Mouse (Mus musculus): Measurements from ENCODE around the gene Sh3kbp1. TPM values are rescaled to one million over a fixed set of nuclear protein-coding genes. Genes with fewer than 3 reads are reported as not detected.

Sh3kbp1 gene
- total RNA-seq, 1 experiment from 2014 or later: 52.2 TPM

DNA sequence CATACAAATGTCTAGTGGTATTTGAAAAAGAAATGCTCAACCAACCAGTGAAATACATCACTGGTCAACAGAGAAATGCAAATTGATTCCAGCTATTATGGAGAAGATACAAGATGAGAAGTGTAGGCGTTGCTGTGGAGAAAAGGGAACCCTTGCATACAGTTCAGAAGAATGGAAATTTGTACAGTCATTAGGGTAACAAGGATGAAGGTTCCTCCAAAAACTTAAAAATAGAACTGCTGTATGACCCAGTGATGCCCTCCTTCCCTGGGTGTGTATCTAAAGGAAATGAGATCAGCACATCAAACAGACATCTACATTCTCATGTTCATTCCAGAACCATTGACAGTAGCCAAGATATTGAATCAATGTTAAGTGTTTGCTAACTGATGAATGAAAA is 110.3 kb downstream of the Sh3kbp1 start:
- no peak for DNase-seq

DNA sequence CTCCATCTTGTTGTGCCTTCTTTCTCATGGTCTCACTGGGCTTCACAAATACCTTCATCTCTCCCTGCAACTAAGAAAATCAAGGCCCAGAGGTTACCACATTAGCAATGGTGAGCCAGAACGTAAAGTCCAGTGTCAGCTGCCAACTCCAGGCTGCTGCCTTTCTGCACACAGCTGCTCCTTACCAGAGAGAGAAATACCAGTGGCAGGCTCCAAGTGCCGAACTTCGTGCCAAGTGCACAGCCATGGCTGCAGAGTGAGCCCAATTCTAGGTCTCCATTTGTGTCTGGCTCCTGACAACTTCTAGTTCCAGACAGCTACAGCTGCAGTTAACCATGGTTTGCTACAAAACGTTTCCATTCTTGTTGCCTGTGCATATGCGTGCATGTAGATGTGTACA is 117.0 kb downstream of the Sh3kbp1 start:
- peak; percentile 31 for DNase-seq

DNA sequence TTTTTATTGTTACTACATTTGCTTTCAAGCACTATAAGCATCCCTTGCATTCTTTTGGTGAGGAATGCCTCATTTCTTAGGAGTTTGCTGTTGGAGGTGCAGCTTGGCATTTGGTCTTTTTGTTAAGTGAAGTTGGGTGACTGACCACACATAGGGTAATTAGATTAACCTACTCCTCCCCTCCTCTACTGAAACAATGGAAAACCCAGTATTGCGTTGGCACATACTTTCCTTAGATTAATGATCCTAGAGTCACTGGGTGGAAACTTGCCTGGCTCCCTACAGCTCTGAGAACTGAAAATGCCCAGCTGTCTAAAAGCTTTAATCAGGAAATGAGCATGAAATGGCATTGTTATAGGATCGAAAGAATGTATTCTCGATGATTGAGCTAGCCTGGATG is 117.5 kb downstream of the Sh3kbp1 start:
- DNase-seq: no peak

DNA sequence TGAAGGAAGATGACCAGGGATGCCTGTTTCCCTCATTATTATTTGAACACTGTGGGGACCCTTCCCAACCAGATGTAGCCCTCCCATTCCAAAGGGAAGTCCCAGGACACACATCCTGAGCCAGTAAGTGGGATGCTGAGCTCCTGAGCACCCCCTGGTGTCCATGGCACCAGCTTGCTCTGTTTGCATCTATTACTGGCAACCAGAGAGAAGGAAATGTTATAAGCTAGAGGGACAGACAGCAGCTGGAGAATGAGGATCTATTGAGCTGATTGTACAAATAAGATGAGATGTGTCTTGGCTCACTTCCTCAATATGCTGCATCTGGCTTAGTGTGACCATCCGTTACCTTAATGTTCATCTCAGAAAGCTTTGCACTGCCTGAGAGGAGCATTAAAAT is 124.8 kb downstream of the Sh3kbp1 start:
- peak; percentile 32 for DNase-seq

DNA sequence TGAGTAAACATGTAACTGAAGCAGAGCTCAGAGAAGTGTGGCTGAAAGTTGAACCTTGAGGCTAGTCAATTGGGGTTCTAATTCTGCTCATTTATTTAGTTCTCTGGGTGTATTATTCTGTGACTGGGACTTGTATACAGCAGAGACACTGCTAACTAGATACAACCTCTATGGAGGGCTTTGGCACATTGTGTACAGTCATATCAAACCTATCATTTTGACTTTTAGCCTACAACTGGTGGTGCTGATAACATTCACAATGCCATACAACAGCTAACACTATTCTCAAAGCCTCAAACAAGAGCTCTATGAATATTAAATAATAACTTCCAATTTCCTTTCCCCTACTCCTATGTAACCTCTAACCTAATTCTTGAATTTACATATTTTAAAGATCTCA is 129.2 kb downstream of the Sh3kbp1 start:
- DNase-seq: no peak

DNA sequence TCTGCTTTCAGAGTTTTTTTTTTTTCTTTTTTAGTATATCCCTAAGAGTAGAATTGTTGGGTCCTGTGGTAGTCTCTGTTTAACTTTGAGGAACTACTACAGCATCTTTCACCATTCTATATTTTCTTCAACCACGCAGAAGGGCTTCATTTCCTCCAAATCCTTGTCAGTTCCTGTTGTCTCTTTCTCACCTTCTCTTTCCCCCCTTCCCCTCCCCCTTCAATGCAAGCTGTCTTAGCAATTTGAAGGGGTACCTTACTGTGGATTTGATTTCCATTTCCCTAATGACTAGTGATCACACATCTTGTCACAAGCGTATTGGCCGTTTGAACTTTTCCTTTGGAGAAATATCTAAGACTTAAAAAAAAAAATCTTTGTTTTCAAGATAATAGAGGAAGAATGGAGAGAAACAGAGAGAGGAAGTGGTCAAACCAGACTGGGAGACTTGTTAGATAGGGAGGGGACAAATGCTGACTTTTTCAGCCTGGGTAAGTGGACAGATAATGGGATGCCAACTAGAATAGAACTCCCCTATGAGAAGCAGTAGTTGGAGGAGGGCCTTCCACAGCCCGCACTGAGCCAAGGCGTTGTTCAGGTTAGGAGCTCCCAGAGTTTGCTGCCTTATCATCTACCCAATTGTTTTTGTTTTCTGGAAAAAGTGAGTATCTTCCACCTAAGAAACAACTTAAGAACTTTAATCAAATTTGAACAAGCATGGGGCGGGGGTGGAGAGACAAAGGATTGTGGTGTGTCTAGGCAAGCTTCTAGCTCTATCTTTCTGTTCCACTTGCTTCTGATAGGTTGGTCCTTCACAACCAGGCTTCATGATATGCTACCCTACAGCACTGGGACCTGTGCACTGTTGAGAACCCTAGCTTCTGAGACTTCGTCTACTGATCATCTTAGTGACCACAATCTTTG is 130.1 kb downstream of the Sh3kbp1 start:
- no peak for DNase-seq

DNA sequence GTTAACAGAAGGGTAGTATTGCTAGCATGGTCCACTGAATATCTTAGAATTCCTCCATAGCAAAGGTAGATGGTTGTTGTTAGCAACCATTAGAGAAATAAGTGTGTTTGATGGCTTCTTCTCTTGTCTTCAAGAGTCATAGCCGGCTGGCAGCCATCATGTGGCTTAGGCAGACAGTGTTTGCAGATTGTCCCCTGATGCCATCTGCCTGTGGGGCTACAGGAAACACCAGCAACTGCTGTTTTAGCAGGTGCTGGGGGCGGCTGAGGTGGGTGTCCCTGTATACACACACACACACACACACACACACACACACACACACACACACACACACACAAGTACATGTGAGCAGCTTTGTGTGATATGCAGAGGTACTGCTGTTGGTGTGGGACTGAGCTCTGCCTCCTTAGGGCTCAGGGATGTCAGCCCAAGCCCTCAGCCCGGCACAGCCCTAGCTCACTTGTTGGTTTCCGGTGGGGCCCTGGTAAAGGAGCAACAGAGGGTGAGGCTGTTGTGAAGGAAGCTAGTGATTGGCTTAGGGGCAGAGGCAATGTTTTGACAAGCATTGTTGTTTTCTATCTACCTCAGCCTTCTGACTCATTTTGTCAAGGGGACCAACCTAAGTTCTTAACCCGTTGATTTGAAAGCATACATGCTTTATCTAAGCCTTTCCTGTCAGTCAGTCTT is 130.9 kb downstream of the Sh3kbp1 start:
- DNase-seq: peak; percentile 14

DNA sequence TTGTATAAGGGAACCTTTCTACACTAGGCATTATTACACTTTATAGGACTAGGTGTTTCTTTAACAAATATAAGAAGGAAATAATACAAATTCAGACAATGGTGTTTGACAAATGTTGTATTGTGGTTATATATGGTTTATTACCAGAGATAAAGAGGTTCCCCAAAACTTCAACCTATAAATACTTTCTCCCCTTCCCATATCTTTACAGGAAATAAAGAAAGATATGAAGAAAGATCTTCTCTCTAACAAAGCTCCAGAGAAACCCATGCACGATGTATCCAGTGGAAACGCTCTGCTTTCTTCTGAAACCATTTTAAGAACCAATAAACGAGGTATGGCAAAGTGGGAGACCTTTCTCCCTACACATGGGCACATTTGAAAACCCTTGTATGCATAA is 136.7 kb downstream of the Sh3kbp1 start:
- DNase-seq: no peak

DNA sequence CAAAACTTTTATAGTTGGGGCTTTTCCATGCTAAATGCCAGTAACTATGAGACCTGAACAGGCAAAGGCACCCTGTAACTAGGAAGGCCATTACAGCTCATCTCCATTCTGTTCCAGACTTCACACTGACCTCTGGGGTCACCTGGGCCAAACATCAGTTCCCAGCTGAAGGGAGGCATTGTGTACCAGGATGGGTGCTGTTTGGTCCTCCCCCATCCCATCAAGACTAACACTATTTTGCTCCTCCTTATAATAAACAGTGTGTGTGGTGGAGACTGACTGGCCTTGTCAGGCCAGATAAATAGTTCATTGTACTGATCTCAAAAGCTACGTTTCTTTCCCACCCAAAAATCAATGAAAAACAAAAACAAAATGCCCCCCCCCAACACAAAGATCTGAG is 138.8 kb downstream of the Sh3kbp1 start:
- DNase-seq: no peak

DNA sequence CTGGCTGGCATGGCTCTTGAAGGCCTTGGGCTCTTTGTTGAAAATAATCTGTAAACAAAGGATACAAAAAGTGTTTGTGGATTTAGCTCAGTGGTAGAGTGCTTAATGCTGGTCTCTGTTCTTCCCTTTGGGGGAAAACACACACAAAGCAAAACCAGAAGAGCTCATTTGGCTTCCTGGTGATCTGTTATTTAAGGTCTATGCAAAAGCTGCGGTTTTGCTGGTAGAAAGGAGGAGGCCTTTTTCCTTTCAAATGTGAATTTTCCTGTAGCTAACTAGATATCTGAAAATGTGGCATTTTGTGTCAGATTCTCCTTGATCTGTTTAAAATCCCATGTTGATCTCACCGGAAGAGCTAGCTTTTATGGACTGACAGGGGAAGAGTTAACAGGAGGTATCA is 141.9 kb downstream of the Sh3kbp1 start:
- DNase-seq: no peak

DNA sequence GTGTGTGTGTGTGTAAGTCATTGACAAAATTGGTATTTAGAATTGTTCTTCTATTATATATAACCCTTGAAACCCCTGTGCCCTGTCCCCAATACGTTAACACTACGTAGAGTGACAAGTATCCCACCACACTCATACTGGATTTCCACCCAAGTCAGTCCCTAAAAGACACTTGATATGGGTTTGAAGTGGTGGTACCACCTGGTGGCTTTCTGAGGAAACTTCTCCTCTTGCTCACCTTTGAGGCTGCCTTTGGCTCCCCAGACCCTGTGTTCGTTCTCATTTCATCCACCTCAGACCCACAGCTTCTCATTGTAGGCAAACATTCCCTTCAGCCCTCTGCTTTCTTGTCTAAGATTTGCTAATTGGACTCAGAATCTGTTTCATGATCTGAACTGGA is 142.7 kb downstream of the Sh3kbp1 start:
- no peak for DNase-seq

DNA sequence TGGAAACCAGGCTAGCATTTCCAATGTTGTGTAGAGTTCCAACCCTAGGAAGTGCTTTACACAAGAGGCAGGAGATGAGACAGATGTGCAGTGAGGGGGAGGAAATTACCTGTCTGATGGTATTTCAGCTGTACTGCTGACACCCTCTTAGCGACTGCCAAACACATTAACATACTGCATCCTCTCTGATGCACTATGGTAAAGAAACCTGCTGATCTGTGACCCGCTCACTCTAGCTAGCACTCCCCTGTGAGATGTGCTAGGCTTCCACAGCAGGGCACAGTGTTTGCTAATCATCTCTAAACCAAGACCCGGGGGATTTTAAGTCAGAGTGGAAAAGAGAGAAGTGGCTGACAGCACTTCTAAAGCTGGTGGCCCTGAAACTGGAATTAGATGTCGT is 145.1 kb downstream of the Sh3kbp1 start:
- no peak for DNase-seq

DNA sequence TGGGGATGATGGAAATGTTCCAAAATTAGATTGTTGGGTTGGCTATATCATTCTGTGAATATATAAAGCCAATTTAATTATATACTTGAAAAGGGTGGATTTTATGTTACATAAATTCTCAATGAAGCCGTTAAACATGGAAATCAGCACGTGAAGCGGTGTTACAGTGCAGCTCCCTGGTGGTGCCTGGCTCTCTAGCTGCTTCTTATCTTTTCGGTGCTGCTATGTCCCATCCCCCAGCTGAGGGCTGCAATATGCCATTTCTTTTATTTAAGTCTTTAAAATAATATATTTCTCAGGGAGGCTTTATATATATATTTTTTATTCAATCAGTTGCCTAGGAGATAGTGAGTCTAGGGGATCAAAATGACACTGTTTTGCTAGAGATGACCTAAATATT is 148.0 kb downstream of the Sh3kbp1 start:
- DNase-seq: no peak

DNA sequence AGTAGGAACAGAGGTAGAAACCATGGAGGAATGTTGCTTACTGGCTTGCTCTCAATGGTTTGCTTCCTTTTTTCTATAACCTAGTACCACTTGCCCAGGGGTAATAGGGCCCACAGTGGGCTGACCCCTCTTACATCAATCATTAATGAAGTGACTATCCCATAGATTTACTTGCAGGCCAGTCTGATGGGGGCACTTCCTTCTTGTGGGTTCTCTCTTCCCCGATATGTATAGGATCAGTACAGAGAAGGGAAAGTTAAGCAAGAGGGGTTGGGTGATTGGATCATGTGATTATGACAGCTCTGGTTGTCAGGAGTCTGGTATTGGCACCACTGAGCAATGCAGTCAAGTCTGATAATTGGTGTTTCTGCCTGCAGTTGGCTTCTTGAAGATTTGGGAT is 151.7 kb downstream of the Sh3kbp1 start:
- DNase-seq: no peak

DNA sequence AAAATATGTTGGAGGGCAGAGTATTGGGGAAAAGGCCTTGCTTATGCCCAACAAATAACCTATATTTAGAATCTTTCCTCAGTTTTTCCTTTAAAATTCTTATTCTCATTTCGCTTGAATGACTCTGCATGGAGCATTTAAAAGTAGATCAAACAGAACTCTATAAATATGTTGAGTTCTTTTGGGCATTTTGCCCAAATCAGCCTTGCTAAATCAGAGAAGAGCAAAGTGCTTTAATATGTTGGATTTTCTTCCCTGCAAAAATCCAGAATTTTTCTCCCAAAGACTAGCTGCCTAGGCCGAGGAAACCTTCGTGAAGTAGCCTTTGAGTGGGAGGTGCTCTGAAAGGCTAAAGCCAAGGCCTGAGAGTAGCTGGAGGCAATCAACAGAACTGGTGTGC is 163.4 kb downstream of the Sh3kbp1 start:
- no peak for DNase-seq

DNA sequence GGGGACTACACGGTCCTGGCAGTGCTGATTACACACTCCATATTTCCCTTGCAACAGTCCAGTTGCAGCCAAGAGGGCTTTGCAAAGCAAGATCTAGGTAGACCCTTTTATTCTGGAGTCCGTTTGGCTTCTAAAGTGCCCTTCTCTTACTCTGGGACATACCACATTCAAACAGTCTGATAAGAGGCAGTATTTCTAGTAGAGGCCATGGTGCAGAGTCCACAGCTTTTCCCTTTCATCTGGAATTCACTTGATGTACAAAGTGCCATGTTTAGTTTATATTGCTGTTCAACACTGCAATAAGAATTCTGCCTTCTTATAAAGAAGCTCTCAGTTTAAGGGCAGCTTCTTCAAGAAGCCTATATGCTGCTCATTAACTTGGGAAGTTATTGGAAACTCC is 168.5 kb downstream of the Sh3kbp1 start:
- DNase-seq: no peak

DNA sequence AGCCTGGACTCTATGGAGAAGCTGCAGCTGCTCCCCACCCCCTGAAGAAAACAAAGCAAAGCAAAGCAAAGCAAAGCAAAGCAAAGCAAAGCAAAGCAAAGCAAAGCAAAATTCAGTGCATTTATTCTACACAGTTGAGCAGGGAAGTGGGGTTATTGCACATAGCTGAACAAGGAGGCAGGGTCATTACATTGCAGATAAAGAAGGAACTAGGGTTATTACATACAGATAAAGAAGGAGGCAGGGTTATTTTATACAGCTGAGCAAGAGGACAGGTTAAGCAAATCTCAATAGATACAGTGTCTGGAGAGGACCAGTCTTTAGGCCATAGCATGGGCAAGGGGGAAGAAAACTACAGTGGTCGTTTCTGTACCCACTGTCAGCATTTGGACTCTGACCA is 177.3 kb downstream of the Sh3kbp1 start:
- no peak for DNase-seq

DNA sequence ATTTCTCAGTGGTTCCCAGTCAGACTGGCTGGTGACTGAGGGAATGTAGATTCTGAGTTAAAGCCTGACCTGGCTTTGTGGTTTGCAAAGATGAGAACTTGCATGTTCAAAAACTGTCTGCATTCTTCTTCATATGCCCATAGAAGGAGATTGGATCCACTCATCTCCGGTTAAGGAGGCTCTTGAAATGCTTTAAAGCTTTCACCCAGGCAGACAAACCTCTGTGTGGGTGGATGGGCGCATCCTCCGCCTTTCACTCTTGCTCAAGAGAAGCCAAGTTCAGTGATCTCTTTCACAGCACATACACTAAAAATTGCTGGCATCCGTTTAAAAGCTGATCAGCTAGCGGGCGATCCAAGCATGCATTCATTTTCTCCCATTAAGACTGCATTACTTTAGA is 182.4 kb downstream of the Sh3kbp1 start:
- no peak for DNase-seq

DNA sequence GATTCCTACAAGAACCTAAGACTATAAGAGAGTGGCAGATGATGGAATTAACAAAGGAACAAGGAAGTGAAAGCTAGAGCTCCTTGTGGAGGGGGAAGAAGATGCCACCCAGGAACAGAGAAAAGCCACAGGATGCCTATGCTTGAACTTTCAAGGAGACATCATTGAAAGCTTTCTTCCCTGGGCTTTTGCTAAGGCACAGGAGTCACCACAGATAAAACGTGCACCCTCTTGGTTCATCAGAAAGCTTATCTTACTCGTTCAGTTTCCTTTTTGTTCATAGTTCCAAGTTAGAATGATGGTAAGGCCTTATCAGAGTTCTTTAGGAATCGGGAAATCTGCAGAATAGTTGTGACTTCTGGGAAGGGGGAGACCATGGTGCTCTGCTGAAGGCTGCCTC is 183.4 kb downstream of the Sh3kbp1 start:
- DNase-seq: no peak

DNA sequence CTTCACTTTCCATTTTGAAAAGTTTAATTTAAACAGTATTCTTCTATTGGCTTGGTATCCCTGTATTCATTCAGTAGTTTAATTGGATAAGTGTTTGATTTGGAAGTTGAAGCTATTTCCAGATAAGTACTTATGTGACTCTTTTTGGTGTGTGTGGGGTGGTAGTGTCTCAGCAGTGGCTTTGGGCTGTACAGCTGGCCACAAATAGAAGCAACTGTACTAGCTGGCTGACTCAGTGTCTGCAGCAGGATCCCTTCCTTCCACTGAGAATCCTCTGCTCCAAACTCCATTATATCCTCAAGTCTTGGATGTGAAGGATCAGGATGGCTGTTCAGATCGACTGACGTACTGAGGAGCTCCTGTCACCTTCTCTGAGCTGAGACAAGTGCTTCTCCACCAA is 190.4 kb downstream of the Sh3kbp1 start:
- no peak for DNase-seq

DNA sequence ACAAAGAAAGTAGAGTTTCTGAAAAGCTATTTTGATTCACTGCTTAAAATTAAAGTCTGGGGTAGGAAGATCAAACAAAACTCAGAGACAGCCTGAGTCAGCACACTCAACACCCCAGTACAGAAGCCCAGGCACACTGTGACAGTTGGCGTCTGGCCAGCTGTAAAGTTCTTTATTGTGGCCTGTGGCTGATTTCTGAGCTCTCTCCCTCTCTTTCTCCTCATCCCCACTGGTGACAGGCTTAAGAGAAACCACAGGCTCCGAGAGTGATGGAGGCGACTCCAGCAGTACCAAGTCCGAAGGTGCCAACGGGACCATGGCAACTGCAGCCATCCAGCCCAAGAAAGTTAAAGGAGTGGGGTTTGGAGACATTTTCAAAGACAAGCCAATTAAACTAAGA is 201.1 kb downstream of the Sh3kbp1 start:
- no peak for DNase-seq

DNA sequence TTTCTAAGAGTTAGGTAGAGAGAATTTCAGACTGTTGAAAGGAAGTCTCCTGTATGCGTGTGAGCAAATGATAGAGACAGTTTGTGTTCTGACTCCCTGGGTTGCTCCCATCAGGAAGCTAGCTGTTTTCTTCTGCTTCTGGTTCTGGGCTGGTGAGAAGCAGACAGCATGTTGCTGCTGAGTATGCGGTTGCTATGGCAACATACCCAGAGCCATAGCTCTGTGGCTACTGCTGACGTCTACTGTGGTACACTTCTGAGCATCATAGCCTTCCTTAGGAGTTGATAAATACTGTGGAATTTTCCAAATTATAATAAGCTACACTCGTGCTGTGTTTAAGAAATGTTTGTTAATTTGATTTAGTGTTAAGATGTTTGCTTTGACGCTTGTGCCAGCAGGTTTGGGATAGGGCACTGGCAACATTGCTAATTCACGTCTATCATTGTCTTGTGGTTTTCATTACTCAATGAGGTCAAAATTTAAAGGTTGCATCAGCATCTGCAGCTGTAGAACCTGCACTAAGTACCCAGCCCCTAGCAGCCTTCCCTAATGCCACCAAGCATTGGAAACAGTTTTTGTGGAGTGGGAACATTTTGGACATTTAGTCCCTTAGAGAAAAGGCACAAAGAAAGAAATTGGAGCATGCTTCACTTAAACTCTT is 202.2 kb downstream of the Sh3kbp1 start:
- no peak for DNase-seq

DNA sequence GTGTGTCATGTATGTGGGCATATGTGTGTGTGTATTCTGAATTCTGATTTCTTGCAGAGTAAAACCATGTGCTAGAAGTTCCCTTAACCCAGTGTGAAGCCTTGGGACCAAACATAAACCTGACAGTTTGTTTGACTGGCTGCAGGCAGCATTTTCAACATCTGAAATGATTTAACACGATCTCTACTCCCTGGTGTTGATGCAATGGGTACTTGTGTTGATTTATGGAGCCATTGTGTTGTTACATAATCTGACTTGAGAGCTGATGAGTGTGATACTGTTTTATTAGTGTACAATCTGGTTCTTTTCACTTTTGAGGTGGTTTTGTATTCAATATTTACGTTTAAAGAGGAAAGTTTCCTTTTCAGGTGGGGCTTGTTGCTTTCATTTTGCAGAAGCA is 204.1 kb downstream of the Sh3kbp1 start:
- no peak for DNase-seq
